Mouse (Mus musculus) CD4-positive, CD25-positive, alpha-beta regulatory T cell, adult 9 weeks (primary cell): Measurements from ENCODE around the gene Gm14744. TPM values are rescaled to one million over a fixed set of nuclear protein-coding genes. Genes with fewer than 3 reads are reported as not detected.

Experiments used
- polyA plus RNA-seq: library from polyadenylated mRNA; unstranded; fragments of 100-300 nt; shearing (Covaris generic); gene quantifications from one replicate; pipeline ENCODE4 v1.2.1, GENCODE M21; 2017

Gm14744 gene
- polyA plus RNA-seq: not detected

DNA sequence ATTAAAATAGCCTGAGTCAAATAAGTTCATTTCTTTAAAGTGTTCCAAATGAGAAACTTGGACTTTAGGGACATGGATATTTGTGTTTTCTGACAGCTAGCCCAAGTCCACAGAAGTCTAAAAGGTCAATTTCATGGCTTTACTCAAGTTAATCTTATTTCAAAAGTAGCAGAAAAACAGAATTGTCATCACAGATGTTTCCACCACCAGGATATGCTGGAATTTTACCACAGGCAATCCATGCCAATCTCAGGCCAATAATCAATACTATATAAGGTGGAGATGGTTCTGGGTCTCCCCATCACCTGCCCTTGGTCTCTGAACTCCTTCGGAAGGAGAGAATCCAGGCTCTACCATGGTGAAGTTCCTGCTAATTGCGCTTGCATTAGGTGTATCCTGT lies at the start of gene Gm14744:
Gene Gm14744 (plus strand): TSS at position 301 of the 400 bp plus-strand sequence.

GRCm38 (mm10) chrX:77853523-77853922 lies 11.0 kb upstream of the Gm14744 start, which contains the start of gene Pbsn:
TSS of gene Pbsn (minus strand) at chrX:77853623.

Other genes starting within 250 kb of the Gm14744 start
- gene Prkx, start 68.5 kb upstream of the Gm14744 start, polyA plus RNA-seq: 29.0 TPM
- not detected for gene Pbsn, start 11.1 kb upstream of the Gm14744 start, polyA plus RNA-seq
- gene 5430402E10Rik, start 60.3 kb downstream of the Gm14744 start, polyA plus RNA-seq: not detected
- gene Obp1a, start 226.6 kb downstream of the Gm14744 start, polyA plus RNA-seq: not detected